Mouse (Mus musculus): ENCODE data around the gene Six6. TPM values are rescaled to one million over a fixed set of nuclear protein-coding genes. Genes with fewer than 3 reads are reported as not detected.
A peak's percentile ranks its signal among the peaks of the same experiment; 100 is the strongest.

Six6 gene
- total and polyA plus RNA-seq, 3 experiments, result not detected

DNA sequence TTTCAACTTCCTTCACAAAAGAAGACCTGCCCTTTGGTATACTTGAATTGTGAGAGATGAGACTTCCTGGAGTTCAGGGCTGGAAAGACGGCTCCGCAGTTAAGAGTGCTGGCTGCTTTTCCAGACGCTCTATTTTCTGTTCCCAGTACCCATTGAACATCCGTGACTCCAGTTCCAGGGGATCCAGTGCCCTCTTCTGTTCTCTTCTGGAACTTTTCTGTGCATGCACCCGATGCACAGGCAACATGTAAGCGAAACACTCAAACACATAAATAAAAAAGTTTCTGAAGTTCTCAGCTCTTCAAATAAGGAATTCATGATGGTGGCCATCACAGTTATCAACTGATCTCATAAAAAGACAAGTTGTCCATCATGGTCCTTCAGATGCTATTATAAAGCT lies 23.1 kb downstream of the Six6 start:
- 66% methylated on average over 6 of the region's 6 CpGs for WGBS
- no peak overlapping the region for H3K27ac ChIP-seq
- intact Hi-C loops (cut with DNase I), result no loop called here
- no peaks in the 10 kb centered on the region for H3K27me3 ChIP-seq (ENCODE audit: control insufficient read depth, insufficient read depth, low read length)
- no peaks in the 10 kb centered on the region for H3K36me3 ChIP-seq (ENCODE audit: control insufficient read depth, insufficient read depth, low read length)
- no peak overlapping the region for H3K9ac ChIP-seq (ENCODE audit: low read depth, low read length)
- DNase-seq, result no peak
- no peaks in the 10 kb centered on the region for H3K79me2 ChIP-seq (replicated peaks; ENCODE audit: control insufficient read depth, insufficient read depth, low read length)
- H3K4me1 ChIP-seq (ENCODE audit: control insufficient read depth, insufficient read depth, low read length), result no peaks in the 10 kb centered on the region
- H3K4me3 ChIP-seq, result no peak overlapping the region
- TF ChIP-seq CTCF (IDR thresholded peaks at IDR 0.05), result 0 out of 2 replicates have a peak, but pooled peaks have one; percentile 9
- TF ChIP-seq POLR2A (IDR thresholded peaks at IDR 0.05; ENCODE audit: insufficient read depth, low read depth, low read length), result no peak

DNA sequence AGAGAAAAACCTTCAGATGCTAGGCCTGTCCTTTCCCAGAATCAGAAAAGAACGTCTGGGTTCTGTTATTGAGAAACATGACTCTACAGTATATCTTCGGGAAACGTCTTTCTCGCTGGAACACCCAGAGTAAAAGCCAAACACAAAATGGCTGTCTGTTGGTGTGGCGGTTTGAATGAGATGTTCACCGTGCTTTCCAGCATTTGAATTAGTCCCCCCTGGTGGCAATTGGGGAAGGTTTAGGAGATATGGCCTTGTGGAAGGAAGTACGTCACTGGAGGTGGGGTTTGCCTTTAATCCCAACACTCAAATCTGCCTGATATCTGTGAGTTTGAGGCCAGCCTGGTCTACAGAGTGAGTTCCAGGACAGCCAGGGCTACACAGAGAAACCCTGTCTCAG lies 27.8 kb downstream of the Six6 start:
- no peak overlapping the region for H3K27ac ChIP-seq
- WGBS, result 81% methylated on average over 7 of the region's 7 CpGs
- no peaks in the 10 kb centered on the region for H3K79me2 ChIP-seq (replicated peaks; ENCODE audit: control insufficient read depth, insufficient read depth, low read length)
- TF ChIP-seq CTCF (IDR thresholded peaks at IDR 0.05) (no peak), EP300 (IDR thresholded peaks at IDR 0.05; ENCODE audit: insufficient read depth, low read depth, low read length) (no peak), POLR2A (IDR thresholded peaks at IDR 0.05; ENCODE audit: insufficient read depth, low read depth, low read length) (no peak)
- H3K4me1 ChIP-seq (ENCODE audit: control insufficient read depth, insufficient read depth, low read length), result no peaks in the 10 kb centered on the region
- intact Hi-C loops (cut with DNase I), result no loop called here
- H3K36me3 ChIP-seq (ENCODE audit: control insufficient read depth, insufficient read depth, low read length), result no peaks in the 10 kb centered on the region
- H3K4me3 ChIP-seq, result no peak overlapping the region
- no peak overlapping the region for H3K9ac ChIP-seq (ENCODE audit: low read depth, low read length)
- no peaks in the 10 kb centered on the region for H3K27me3 ChIP-seq (ENCODE audit: control insufficient read depth, insufficient read depth, low read length)
- DNase-seq, result no peak

DNA sequence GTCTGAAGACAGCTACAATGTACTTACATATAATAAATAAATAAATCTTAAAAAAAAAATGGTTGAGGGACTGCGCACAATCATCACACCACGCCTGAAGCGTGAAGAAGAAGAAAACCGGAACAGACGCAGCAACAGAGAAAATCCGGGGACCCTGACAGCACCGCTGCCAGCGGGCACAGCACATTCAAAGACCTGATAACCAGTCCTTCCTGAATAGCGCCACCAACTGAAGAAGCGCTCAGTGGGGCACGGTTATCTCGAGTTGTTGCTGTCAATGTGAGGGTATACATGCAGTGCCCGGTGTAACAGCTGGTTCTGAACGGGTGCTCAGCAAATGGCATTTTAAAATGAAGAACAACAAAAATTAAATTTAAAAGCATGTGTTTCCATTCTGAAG lies 30.9 kb downstream of the Six6 start:
- intact Hi-C loops (cut with DNase I), result no loop called here
- H3K36me3 ChIP-seq (ENCODE audit: control insufficient read depth, insufficient read depth, low read length), result no peaks in the 10 kb centered on the region
- no peak for DNase-seq
- H3K27me3 ChIP-seq (ENCODE audit: control insufficient read depth, insufficient read depth, low read length), result no peaks in the 10 kb centered on the region
- H3K27ac ChIP-seq, result no peak overlapping the region
- 65% methylated on average over 14 of the region's 14 CpGs for WGBS
- no peaks in the 10 kb centered on the region for H3K4me1 ChIP-seq (ENCODE audit: control insufficient read depth, insufficient read depth, low read length)
- no peaks in the 10 kb centered on the region for H3K79me2 ChIP-seq (replicated peaks; ENCODE audit: control insufficient read depth, insufficient read depth, low read length)
- TF ChIP-seq EP300 (IDR thresholded peaks at IDR 0.05; ENCODE audit: insufficient read depth, low read depth, low read length) (no peak), CTCF (IDR thresholded peaks at IDR 0.05) (no peak), POLR2A (IDR thresholded peaks at IDR 0.05; ENCODE audit: insufficient read depth, low read depth, low read length) (no peak)
- H3K9ac ChIP-seq (ENCODE audit: low read depth, low read length), result no peak overlapping the region
- no peak overlapping the region for H3K4me3 ChIP-seq

DNA sequence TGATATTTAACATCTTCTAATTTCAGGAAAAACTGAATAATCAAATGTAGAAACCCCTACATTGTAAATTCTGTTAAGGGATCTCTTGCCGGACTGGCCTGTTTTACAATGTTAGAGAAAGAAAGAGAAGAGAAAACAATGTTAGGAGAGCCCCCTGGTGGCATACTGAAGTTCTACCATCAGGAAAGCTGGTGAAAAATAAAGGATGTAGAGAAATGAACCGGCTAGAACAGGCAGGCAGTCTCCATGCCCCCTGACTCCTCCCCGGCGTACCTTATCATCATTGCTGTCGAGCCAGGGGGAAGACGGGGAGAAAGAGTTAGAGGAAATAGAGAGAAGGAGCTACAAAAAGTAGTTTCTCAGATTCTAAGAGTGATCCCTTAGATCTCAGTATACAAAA lies 33.5 kb downstream of the Six6 start:
- Histone ChIP-seq H3K27me3 (ENCODE audit: control insufficient read depth, insufficient read depth, low read length) (no peaks in the 10 kb centered on the region), H3K9ac (ENCODE audit: low read depth, low read length) (no peak overlapping the region), H3K4me3 (no peak overlapping the region), H3K4me1 (ENCODE audit: control insufficient read depth, insufficient read depth, low read length) (no peaks in the 10 kb centered on the region; the same call in 1 of the 2 replicates), H3K79me2 (replicated peaks; ENCODE audit: control insufficient read depth, insufficient read depth, low read length) (no peaks in the 10 kb centered on the region), H3K27ac (no peak overlapping the region), H3K36me3 (ENCODE audit: control insufficient read depth, insufficient read depth, low read length) (no peaks in the 10 kb centered on the region)
- WGBS, result 2% methylated on average over 6 of the region's 6 CpGs
- intact Hi-C loops (cut with DNase I), result no loop called here
- TF ChIP-seq EP300 (IDR thresholded peaks at IDR 0.05; ENCODE audit: insufficient read depth, low read depth, low read length), result no peak
- TF ChIP-seq CTCF (IDR thresholded peaks at IDR 0.05), result peak; percentile 87
- peak in 1 of 2 experiments; percentile 39 for DNase-seq

DNA sequence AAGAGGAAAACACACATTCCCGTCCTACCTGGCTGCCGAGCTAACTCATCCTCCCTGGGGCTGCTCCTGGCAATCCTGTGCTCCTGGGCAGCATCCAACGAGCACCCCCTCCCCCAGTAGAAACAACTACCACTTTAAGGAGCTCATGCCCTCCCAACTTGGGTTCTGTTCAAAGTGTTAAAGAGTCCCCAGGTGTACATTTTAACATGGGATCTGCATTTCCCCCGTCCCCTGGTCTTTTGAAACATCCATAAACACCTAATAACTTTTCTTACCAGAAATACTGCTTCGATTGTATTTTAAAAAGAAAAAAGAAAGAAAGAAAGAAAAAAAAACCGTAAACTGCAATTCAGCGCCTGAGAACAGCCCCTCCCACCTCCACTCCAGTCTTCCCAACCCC lies 36.5 kb downstream of the Six6 start:
- no peaks in the 10 kb centered on the region for H3K27me3 ChIP-seq (ENCODE audit: control insufficient read depth, insufficient read depth, low read length)
- no peaks in the 10 kb centered on the region for H3K36me3 ChIP-seq (ENCODE audit: control insufficient read depth, insufficient read depth, low read length)
- WGBS, result 21% methylated on average over 7 of the region's 7 CpGs
- H3K4me3 ChIP-seq, result peak overlapping the region; percentile 35
- H3K9ac ChIP-seq (ENCODE audit: low read depth, low read length), result no peak overlapping the region
- no peak overlapping the region for H3K27ac ChIP-seq
- H3K4me1 ChIP-seq (ENCODE audit: control insufficient read depth, insufficient read depth, low read length), result no peaks in the 10 kb centered on the region; the same call in 1 of the 2 replicates
- no peaks in the 10 kb centered on the region for H3K79me2 ChIP-seq (replicated peaks; ENCODE audit: control insufficient read depth, insufficient read depth, low read length)
- no peak for DNase-seq
- intact Hi-C loops (cut with DNase I), result loop anchor here (1.0 to 5.0 kb wide), 3 partner anchors 129 to 514 kb away; no protein-coding TSS in a partner anchor
- TF ChIP-seq EP300 (IDR thresholded peaks at IDR 0.05; ENCODE audit: insufficient read depth, low read depth, low read length) (no peak), CTCF (IDR thresholded peaks at IDR 0.05) (no peak), POLR2A (IDR thresholded peaks at IDR 0.05; ENCODE audit: insufficient read depth, low read depth, low read length) (no peak)

DNA sequence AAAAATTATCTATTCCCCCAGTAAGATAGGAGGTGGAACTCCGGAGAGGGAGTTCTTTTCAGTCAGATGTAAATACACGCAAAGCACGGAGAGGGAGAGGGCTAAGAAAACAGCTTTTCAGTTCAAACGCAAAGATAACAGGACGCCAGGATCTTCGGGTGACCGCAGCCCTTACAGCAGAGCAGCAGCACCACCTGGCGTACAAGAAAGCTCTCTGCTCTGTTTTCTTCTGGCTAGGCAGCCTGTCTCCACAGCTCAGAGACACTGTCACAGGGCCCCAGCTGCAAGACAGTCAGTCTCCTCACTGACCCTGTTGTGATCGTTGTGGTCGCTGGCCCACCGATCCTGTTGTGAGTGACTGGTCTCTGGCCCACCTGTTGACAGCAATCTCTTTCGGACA lies 37.0 kb downstream of the Six6 start:
- Histone ChIP-seq H3K4me1 (ENCODE audit: control insufficient read depth, insufficient read depth, low read length) (no peaks in the 10 kb centered on the region; the same call in 1 of the 2 replicates), H3K36me3 (ENCODE audit: control insufficient read depth, insufficient read depth, low read length) (no peaks in the 10 kb centered on the region), H3K27me3 (ENCODE audit: control insufficient read depth, insufficient read depth, low read length) (no peaks in the 10 kb centered on the region), H3K4me3 (peak overlapping the region; percentile 35), H3K79me2 (replicated peaks; ENCODE audit: control insufficient read depth, insufficient read depth, low read length) (no peaks in the 10 kb centered on the region), H3K9ac (ENCODE audit: low read depth, low read length) (no peak overlapping the region), H3K27ac (no peak overlapping the region)
- TF ChIP-seq EP300 (IDR thresholded peaks at IDR 0.05; ENCODE audit: insufficient read depth, low read depth, low read length) (peak; percentile 86), POLR2A (IDR thresholded peaks at IDR 0.05; ENCODE audit: insufficient read depth, low read depth, low read length) (no peak)
- 3% methylated on average over 12 of the region's 12 CpGs for WGBS
- intact Hi-C loops (cut with DNase I), result loop anchor here (1.0 to 5.0 kb wide), 3 partner anchors 129 to 514 kb away; no protein-coding TSS in a partner anchor
- peak; percentile 72 for DNase-seq

Data from heart, adult 2 months (tissue).